9 mouse cellular contexts compared by ENCODE assay signal in the genomic region with DNA sequence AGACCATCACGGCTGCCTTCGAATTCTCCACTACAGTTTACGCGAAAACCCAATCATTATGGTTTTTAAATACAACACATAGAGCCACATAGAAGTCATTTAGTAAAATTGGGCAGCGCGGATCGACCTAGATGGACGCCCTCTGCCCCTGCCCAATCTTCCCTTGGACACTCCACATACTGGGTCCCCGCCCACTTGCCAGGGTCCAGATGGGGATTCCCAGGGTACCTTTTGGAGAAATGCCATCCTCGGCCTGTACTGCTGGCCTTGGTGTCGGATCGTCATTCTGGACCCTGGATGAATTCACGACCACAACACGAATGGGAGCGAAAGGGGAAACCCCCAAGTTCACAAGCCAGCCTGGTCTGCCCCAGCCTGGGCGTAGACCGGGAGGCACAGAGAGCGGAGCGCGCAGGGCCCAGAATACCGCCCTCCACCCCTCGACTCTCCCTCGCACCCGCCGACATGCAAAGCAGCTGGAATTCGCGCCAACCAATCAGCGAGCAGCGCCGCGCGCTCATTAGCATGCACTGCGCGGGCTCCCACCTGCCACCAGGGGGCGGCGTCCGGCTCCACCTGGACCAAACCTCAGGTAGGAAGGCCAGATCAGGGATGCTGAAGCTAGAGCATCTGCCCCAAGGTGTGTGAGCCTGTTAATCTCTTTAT. TPM values are rescaled to one million over a fixed set of nuclear protein-coding genes. Genes with fewer than 3 reads are reported as not detected.
DNase-seq lines count a peak whose midpoint lies in the region; ATAC-seq and TF ChIP-seq lines count a peak whose summit lies in the region.
"Had no signal": no experiment of that assay in that cellular context is flagged by ENCODE, and none has a peak within 500 bp of the region (broad histone marks: within the 10 kb centered on the region; RNA-seq: fewer than 3 reads in every experiment).

Rgs9 (minus strand) TSS at position 420 of the 666 bp plus-strand sequence.

- TF ChIP-seq EP300 in CH12.LX (IDR thresholded peaks at IDR 0.05; ENCODE audit: low read length): peak; percentile 17; the same call in 1 of the 2 replicates

- no peaks in the 10 kb centered on the region for H3K9me3 ChIP-seq in CH12.LX (replicated peaks; ENCODE audit: low read length)
- no peaks in the 10 kb centered on the region for H3K9me3 ChIP-seq in forebrain, embryonic 12.5 days
- no peaks in the 10 kb centered on the region for H3K9me3 ChIP-seq in heart, embryonic 16.5 days (replicated peaks; ENCODE audit: control insufficient read depth, low read length)
- H3K9me3 ChIP-seq in liver, embryonic 13.5 days (replicated peaks): no peaks in the 10 kb centered on the region
- no peaks in the 10 kb centered on the region for H3K9me3 ChIP-seq in stomach, embryonic 15.5 days

- ATAC-seq in cerebellum, adult (ENCODE audit: insufficient number of reproducible peaks, low FRiP score, low TSS enrichment): peak; percentile 93
- ATAC-seq in forebrain, embryonic 12.5 days (ENCODE audit: low FRiP score): peak; percentile 98
- ATAC-seq in heart, embryonic 16.5 days (replicated peaks; ENCODE audit: extremely low read depth, insufficient read depth, low FRiP score): peak; percentile 95
- peak; percentile 97 for ATAC-seq in liver, embryonic 13.5 days (ENCODE audit: low read depth)
- peak; percentile 98 for ATAC-seq in stomach, embryonic 15.5 days (ENCODE audit: insufficient read depth, low FRiP score, low read depth)

- peak within 1 kb of the TSS in 2 of 3 experiments; percentile 0 to 31 for H3K4me3 ChIP-seq in CH12.LX (replicated peaks in 1 of 3; ENCODE audit: low read depth in 2 of 3, low read length in 2 of 3, poor library complexity in 1 of 3)
- peak within 1 kb of the TSS; percentile 42 for H3K4me3 ChIP-seq in forebrain, embryonic 12.5 days (replicated peaks)
- peak within 1 kb of the TSS; percentile 52 for H3K4me3 ChIP-seq in heart, embryonic 16.5 days (ENCODE audit: low read length)
- peak within 1 kb of the TSS; percentile 27 for H3K4me3 ChIP-seq in liver, embryonic 13.5 days (replicated peaks)
- peak within 1 kb of the TSS; percentile 47 for H3K4me3 ChIP-seq in stomach, embryonic 15.5 days (replicated peaks)

- TF ChIP-seq RAD21 in CH12.LX (IDR thresholded peaks at IDR 0.05; ENCODE audit: low read depth, low read length): peak; percentile 73

- H3K4me1 ChIP-seq in CH12.LX (ENCODE audit: control insufficient read depth in 1 of 2, insufficient read depth in 2 of 2): peaks cover 0 to 22% of the 10 kb centered on the region in 2 experiments; a peak in 2 of 4 replicates
- peaks cover 9% of the 10 kb centered on the region; the same call in 1 of the 2 replicates for H3K4me1 ChIP-seq in forebrain, embryonic 12.5 days
- peaks cover 3% of the 10 kb centered on the region for H3K4me1 ChIP-seq in heart, embryonic 16.5 days (ENCODE audit: control insufficient read depth, insufficient read depth, low read length)
- peaks cover 6% of the 10 kb centered on the region for H3K4me1 ChIP-seq in liver, embryonic 13.5 days (replicated peaks)
- H3K4me1 ChIP-seq in stomach, embryonic 15.5 days: peaks cover 6% of the 10 kb centered on the region; the same call in 1 of the 2 replicates

- peaks cover 43% of the 10 kb centered on the region for H3K27me3 ChIP-seq in CH12.LX (replicated peaks)
- peaks cover 27% of the 10 kb centered on the region for H3K27me3 ChIP-seq in forebrain, embryonic 12.5 days
- H3K27me3 ChIP-seq in heart, embryonic 16.5 days (ENCODE audit: control insufficient read depth, insufficient read depth, low read length): 0 out of 2 replicates have a peak, but pooled peaks cover 5% of the 10 kb centered on the region
- peaks cover 20% of the 10 kb centered on the region for H3K27me3 ChIP-seq in liver, embryonic 13.5 days
- H3K27me3 ChIP-seq in stomach, embryonic 15.5 days (replicated peaks): no peaks in the 10 kb centered on the region

- DNase-seq in CH12.LX (ENCODE audit: extremely low read depth): peak; percentile 92
- DNase-seq in kidney, postnatal 25 days: peak; percentile 96
- DNase-seq in liver, embryonic 13.5 days: peak; percentile 74
- DNase-seq in neural tube, embryonic 10.5 days (ENCODE audit: extremely low spot score, low spot score): peak; percentile 91

- H3K79me2 ChIP-seq in CH12.LX (replicated peaks; ENCODE audit: control insufficient read depth, extremely low read depth, insufficient read depth, poor library complexity, severe bottlenecking): no peaks in the 10 kb centered on the region

- 0 out of 2 replicates have a peak, but pooled peaks have one; percentile 21 for TF ChIP-seq POLR2A in CH12.LX (IDR thresholded peaks at IDR 0.05; ENCODE audit: low read depth, low read length)

- H3K27ac ChIP-seq in CH12.LX (ENCODE audit: insufficient read depth, low read depth): no peak within 1 kb of the TSS
- no peak within 1 kb of the TSS for H3K27ac ChIP-seq in forebrain, embryonic 12.5 days
- H3K27ac ChIP-seq in heart, embryonic 16.5 days (ENCODE audit: low read length): no peak within 1 kb of the TSS
- H3K27ac ChIP-seq in liver, embryonic 13.5 days: no peak within 1 kb of the TSS
- no peak within 1 kb of the TSS for H3K27ac ChIP-seq in stomach, embryonic 15.5 days
- H3K27ac ChIP-seq: macrophage had no signal

- H3K4me2 ChIP-seq in CH12.LX (ENCODE audit: insufficient read depth, low read depth, poor library complexity, severe bottlenecking): peak within 1 kb of the TSS; percentile 45; the same call in 1 of the 2 replicates
- H3K4me2 ChIP-seq in forebrain, embryonic 12.5 days: peak within 1 kb of the TSS; percentile 65
- H3K4me2 ChIP-seq in heart, embryonic 16.5 days (ENCODE audit: low read depth, low read length): peak within 1 kb of the TSS; percentile 77
- peak within 1 kb of the TSS; percentile 60 for H3K4me2 ChIP-seq in liver, embryonic 13.5 days
- H3K4me2 ChIP-seq in stomach, embryonic 15.5 days: peak within 1 kb of the TSS; percentile 87

- no peaks in the 10 kb centered on the region for H3K36me3 ChIP-seq in CH12.LX (replicated peaks in 1 of 2; ENCODE audit: control insufficient read depth in 1 of 2, insufficient read depth in 1 of 2, low read length in 1 of 2)
- no peaks in the 10 kb centered on the region for H3K36me3 ChIP-seq in forebrain, embryonic 12.5 days (replicated peaks)
- no peaks in the 10 kb centered on the region for H3K36me3 ChIP-seq in heart, embryonic 16.5 days (ENCODE audit: control insufficient read depth, insufficient read depth)
- H3K36me3 ChIP-seq in liver, embryonic 13.5 days: no peaks in the 10 kb centered on the region
- H3K36me3 ChIP-seq in stomach, embryonic 15.5 days: no peaks in the 10 kb centered on the region

- H3K9ac ChIP-seq in CH12.LX (ENCODE audit: insufficient read depth, low read depth): no peak within 1 kb of the TSS
- H3K9ac ChIP-seq in forebrain, embryonic 12.5 days: peak within 1 kb of the TSS; percentile 50
- H3K9ac ChIP-seq in heart, embryonic 16.5 days (ENCODE audit: low read length): peak within 1 kb of the TSS; percentile 69
- 0 out of 2 replicates have a peak within 1 kb of the TSS, but pooled peaks have one; percentile 50 for H3K9ac ChIP-seq in liver, embryonic 13.5 days
- peak within 1 kb of the TSS; percentile 39; the same call in 1 of the 2 replicates for H3K9ac ChIP-seq in stomach, embryonic 15.5 days

- TF ChIP-seq CTCF in CH12.LX (conservative IDR thresholded peaks at IDR 0.05 in 1 of 2, IDR thresholded peaks at IDR 0.05 in 1 of 2; ENCODE audit: low read depth in 2 of 2, low read length in 2 of 2): peak; percentile 47 to 96; a peak in 3 of 4 replicates

- in situ Hi-C loops in CH12.LX (cut with MboI; ENCODE audit: low pct_ligation_motif_present, low pct_unique_long_range_greater_than_20kb, low sequenced_read_pairs): loop anchor here (5.0 kb wide), 1 partner anchor 51 kb away; no protein-coding TSS in a partner anchor

- 3% methylated on average over 37 of the region's 37 CpGs for WGBS in forebrain, embryonic 12.5 days
- 9% methylated on average over 37 of the region's 37 CpGs for WGBS in heart, embryonic 16.5 days
- WGBS in liver, embryonic 13.5 days (ENCODE audit: insufficient replicate concordance): 8% methylated on average over 37 of the region's 37 CpGs
- 6% methylated on average over 37 of the region's 37 CpGs for WGBS in stomach, embryonic 15.5 days

- dilution Hi-C loops in CH12.LX (cut with MboI; ENCODE audit: extremely low pct_ligation_motif_present, extremely low pct_unique_long_range_greater_than_20kb, low sequenced_read_pairs): no loop called here

TF ChIP-seq in CH12.LX, 34 proteins besides CTCF, POLR2A, EP300 and RAD21 (continues in another document):
- TF ChIP-seq TCF12 (IDR thresholded peaks at IDR 0.05; ENCODE audit: low read depth, low read length) (peak; percentile 72), MEF2A (IDR thresholded peaks at IDR 0.05; ENCODE audit: borderline replicate concordance, low read depth, low read length) (peak; percentile 59; the same call in 1 of the 2 replicates), SIN3A (IDR thresholded peaks at IDR 0.05; ENCODE audit: low read length) (peak; percentile 51; the same call in 1 of the 2 replicates), USF2 (conservative IDR thresholded peaks at IDR 0.05; ENCODE audit: low read depth, low read length) (no peak), JUN (IDR thresholded peaks at IDR 0.05; ENCODE audit: insufficient read depth, low read depth, low read length) (no peak), ELF1 (IDR thresholded peaks at IDR 0.05; ENCODE audit: low read depth, low read length) (peak; percentile 49), MAZ (IDR thresholded peaks at IDR 0.05; ENCODE audit: low read depth, low read length) (peak; percentile 80; the same call in 1 of the 2 replicates), MAX (IDR thresholded peaks at IDR 0.05; ENCODE audit: low read length) (peak; percentile 70; the same call in 1 of the 2 replicates), BHLHE40 (IDR thresholded peaks at IDR 0.05; ENCODE audit: low read depth, low read length) (peak; percentile 59), ZNF384 (IDR thresholded peaks at IDR 0.05; ENCODE audit: low read depth, low read length) (no peak), NRF1 (IDR thresholded peaks at IDR 0.05; ENCODE audit: low read depth, low read length) (peak; percentile 47), HCFC1 (IDR thresholded peaks at IDR 0.05; ENCODE audit: low read depth, low read length) (peak; percentile 24; the same call in 1 of the 2 replicates), KAT2A (IDR thresholded peaks at IDR 0.05; ENCODE audit: insufficient replicate concordance, low read length) (0 out of 2 replicates have a peak, but pooled peaks have one; percentile 42), NELFE (IDR thresholded peaks at IDR 0.05; ENCODE audit: low read depth, low read length) (0 out of 2 replicates have a peak, but pooled peaks have one; percentile 30)

RNA-seq across cellular contexts. Expression of gene Rgs9, which starts in this region (rescaled TPM):
- 0.50 and 0.55 TPM in 2 replicates for total RNA-seq in CH12.LX (2012; rRNA removed)
- 1.1 and 1.2 TPM in 2 replicates for total RNA-seq in CH12.LX (2014; rRNA removed)
- polyA plus RNA-seq in CH12.LX (2012; ENCODE audit: insufficient read length, low read depth): 1.3 and 1.4 TPM in 2 replicates
- polyA plus RNA-seq in forebrain, embryonic 12.5 days (2016; fragmentation: Nextera tagmentation; extraction: Ambion mirVana): 2.1 and 3.0 TPM in 2 replicates
- polyA plus RNA-seq in heart, embryonic 16.5 days (2015; fragmentation: Nextera tagmentation; extraction: Ambion mirVana): 0.82 and 1.4 TPM in 2 replicates
- polyA plus RNA-seq in liver, embryonic 13.5 days (2015; fragmentation: Nextera tagmentation; extraction: Ambion mirVana): 0.07 and 0.09 TPM in 2 replicates
- polyA plus RNA-seq in stomach, embryonic 15.5 days (2015; fragmentation: Nextera tagmentation; extraction: Ambion mirVana): 2.3 and 2.9 TPM in 2 replicates
- polyA plus RNA-seq: macrophage had no signal

Comparison
In these comparisons a context has a peak if more than half of its experiments do, and no peak if none do; other contexts are left out.
1. Peak in DNase-seq, ATAC-seq, H3K4me3 ChIP-seq, H3K9ac ChIP-seq and H3K4me2 ChIP-seq in liver, embryonic 13.5 days; RNA of the gene not detected or under 1 TPM.